Mouse (Mus musculus) kidney, postnatal 4 days (tissue): ENCODE data around the gene Olfr616.
"Not testable (repeated sequence)": the region's sequence is repeated elsewhere in the genome, so short reads cannot be mapped to it uniquely, and the experiment has no call there.

Experiments used
- DNase-seq, 2 experiments: peaks; one replicate each; pipeline ENCODE4 v3.0.0; 2021; ENCODE audit warnings: mixed read lengths in 2 of 2

Gene Olfr616

GRCm38 (mm10) chr7:103569043-103569442, at the start of gene Olfr616:
Gene Olfr616, minus strand, starts transcription at chr7:103569143.
- DNase-seq = no peak

GRCm38 (mm10) chr7:103612434-103612833, 43.5 kb upstream of the Olfr616 start, which contains the start of gene Olfr620:
Gene Olfr620, minus strand, starts transcription at chr7:103612534.
- DNase-seq = no peak

GRCm38 (mm10) chr7:103607425-103607824, 38.5 kb upstream of the Olfr616 start:
- DNase-seq = no peak

- DNase-seq = no peak
Observed at GRCm38 (mm10) chr7:103600275-103600674, 31.3 kb upstream of the Olfr616 start, which contains the start of gene Olfr619. Gene Olfr619, plus strand, starts transcription at chr7:103600575.

GRCm38 (mm10) chr7:103589803-103590202, 20.9 kb upstream of the Olfr616 start, which contains the start of gene Olfr618:
Gene Olfr618, plus strand, starts transcription at chr7:103590103.
- no peak for DNase-seq

- no peak for DNase-seq
Observed at GRCm38 (mm10) chr7:103572761-103573160, 3.8 kb upstream of the Olfr616 start, which contains the start of gene Olfr617. Gene Olfr617, plus strand, starts transcription at chr7:103573061.

- no peak for DNase-seq
Observed at GRCm38 (mm10) chr7:103555779-103556178, 13.2 kb downstream of the Olfr616 start, which contains the start of gene Olfr615. Gene Olfr615, plus strand, starts transcription at chr7:103556079.

GRCm38 (mm10) chr7:103547774-103548173, 21.2 kb downstream of the Olfr616 start, which contains the start of gene Olfr613:
Gene Olfr613, plus strand, starts transcription at chr7:103548074.
- no peak for DNase-seq

GRCm38 (mm10) chr7:103542617-103543016, 26.3 kb downstream of the Olfr616 start, which contains the start of gene Olfr612:
Gene Olfr612, minus strand, starts transcription at chr7:103542717.
- not testable (repeated sequence) for DNase-seq

GRCm38 (mm10) chr7:103520746-103521145, 48.2 kb downstream of the Olfr616 start, which contains the start of gene Olfr611:
Gene Olfr611, minus strand, starts transcription at chr7:103520846.
- DNase-seq = not testable (repeated sequence)
